Mouse (Mus musculus) testis, adult 2 months (tissue): Measurements from ENCODE around the gene Phox2a.

Experiments used
- CTCF ChIP-seq: fragments of 200-500 bp; IDR thresholded peaks from 2 replicates; pipeline ENCODE4 v1.5.1; 2012; ENCODE audit warnings: low read depth, mild to moderate bottlenecking, inconsistent platforms, low read length, moderate library complexity; ENCODE audit not compliant: control insufficient read depth, insufficient read depth, insufficient replicate concordance
- POLR2A ChIP-seq: fragments of 200-500 bp; IDR thresholded peaks from 2 replicates; pipeline ENCODE4 v1.6.1; 2012; ENCODE audit warnings: low read depth, mild to moderate bottlenecking, inconsistent platforms, low read length, moderate library complexity; ENCODE audit not compliant: control insufficient read depth

- TF ChIP-seq POLR2A (no peak), CTCF (no peak)
These were observed 41.1 kb upstream of the Phox2a start for GRCm38 (mm10) chr7:101777053-101777452.
